Mouse (Mus musculus) spleen, postnatal 14 days (tissue): ENCODE results near the gene Chil4.

Experiments
- DNase-seq, 2 experiments: peaks; one replicate each; pipeline ENCODE4 v3.0.0; 2021 to 2022; ENCODE audit warnings: low spot score in 2 of 2

Gene Chil4

DNA sequence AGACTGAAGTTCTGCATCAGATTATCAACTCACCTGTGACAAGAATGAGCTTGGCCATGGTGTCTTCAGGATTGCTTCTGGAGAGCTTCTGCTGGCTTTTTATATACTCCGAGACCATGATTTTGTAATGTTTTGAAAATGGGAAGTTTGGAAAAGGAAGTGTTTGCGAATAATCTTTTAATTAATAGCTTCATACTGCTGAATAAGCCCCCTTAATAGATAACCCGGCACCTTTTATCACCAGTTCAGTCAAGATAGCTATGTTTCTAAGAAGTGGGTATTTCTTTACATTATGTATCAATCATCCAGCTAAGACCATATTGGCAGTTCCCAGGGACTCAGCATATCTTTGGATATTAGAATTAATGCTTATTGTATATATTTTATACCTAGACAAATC lies 51.8 kb downstream of the Chil4 start, which contains the start of gene Chil3:
Chil3 (minus strand) TSS at position 101 of the 400 bp plus-strand sequence.
- DNase-seq = no peak

DNA sequence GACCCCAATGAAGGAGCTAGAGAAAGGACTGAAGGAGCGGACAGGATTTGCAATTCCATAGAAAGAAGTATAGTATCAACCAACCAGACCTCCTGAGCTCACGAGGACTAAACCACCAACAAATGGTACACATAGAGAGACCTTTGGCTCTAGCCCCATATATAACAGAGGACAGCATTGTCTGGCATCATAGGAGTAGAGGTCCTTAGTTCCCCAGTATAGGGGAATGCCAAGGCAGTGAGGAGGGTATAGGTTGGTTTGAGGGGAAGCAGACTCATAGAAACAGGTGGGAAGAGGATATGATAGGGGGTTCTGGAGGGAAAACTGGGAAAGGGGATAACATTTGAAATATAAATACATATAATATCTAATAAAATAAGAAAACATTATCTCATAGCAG lies 64.9 kb downstream of the Chil4 start:
- no peak for DNase-seq
